Mouse (Mus musculus): Measurements from ENCODE around the gene Cacna1d. TPM values are rescaled to one million over a fixed set of nuclear protein-coding genes. Genes with fewer than 3 reads are reported as not detected.

The Cacna1d gene
- polyA plus RNA-seq, 1 experiment from 2014 or later, result 2.9 TPM

DNA sequence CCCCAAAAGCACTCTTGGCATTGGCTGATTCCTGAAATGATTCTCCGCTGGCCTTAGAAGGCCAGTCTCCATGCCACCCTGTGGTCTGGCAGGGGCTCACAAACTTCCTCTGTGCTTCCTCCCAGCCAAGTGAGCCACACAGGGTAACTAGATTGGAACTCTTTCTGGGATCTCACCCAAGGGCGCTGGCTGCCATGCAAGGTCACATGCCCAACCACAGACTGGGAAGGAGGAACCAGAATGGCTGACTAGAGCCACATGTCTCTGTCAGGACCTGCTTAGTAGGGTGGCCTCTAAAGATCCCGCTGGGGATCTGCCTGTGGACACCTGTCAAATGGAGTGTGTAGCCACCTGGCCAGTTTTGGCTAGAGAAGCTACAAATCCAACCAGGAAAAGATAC, 273.1 kb downstream of the Cacna1d start:
- Histone ChIP-seq H3K9me3 (no peaks in the 10 kb centered on the region), H3K27ac (no peak overlapping the region), H3K4me2 (replicated peaks) (no peak overlapping the region), H3K36me3 (no peaks in the 10 kb centered on the region), H3K9ac (no peak overlapping the region), H3K4me3 (no peak overlapping the region), H3K27me3 (no peaks in the 10 kb centered on the region), H3K4me1 (peaks cover 9% of the 10 kb centered on the region; the same call in 1 of the 2 replicates)
- ATAC-seq (ENCODE audit: low FRiP score, low read depth), result no peak
- WGBS, result 85% methylated on average over 3 of the region's 3 CpGs

DNA sequence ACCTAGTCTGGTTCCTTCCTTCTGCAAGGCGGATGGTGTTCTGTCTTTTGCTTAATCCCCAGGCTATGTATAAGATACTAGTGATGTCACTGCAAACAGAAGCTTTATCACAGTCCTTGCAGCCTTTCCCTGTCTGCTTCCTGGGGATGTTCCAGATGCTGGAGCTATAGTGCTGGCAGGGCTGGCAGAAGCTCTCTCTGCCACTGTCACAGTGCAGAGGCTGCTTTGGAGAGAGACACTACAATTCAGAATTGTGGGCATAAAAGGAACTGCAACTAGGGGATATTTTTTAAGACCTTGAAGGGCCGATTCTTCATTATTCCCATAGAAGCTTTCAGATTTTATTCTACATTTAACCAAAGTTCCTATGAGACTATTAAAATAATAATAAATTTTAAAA, 274.1 kb downstream of the Cacna1d start:
- 70% methylated on average over 2 of the region's 2 CpGs for WGBS
- ATAC-seq (ENCODE audit: low FRiP score, low read depth), result no peak
- peaks cover 9% of the 10 kb centered on the region; the same call in 1 of the 2 replicates for H3K4me1 ChIP-seq

DNA sequence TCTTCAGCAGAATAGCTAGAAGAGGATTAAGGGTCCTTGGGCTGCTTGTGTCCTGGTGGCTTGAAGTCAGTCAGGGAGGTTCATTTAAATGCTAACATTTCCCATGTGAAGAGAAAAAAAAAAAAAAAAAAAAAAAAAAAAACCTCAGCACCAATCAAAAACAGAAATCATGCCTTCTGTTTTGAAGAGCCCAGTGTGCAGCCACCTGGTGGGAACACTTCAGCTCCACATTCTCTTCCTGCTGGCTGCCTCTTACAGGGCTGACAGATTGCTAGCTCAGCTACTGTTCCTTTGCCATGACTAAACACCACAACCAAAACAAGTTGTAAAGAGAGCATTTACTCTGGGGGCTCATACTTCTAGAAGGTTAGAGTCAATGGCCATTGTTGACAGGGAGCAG, 283.1 kb downstream of the Cacna1d start:
- no peak for ATAC-seq (ENCODE audit: low FRiP score, low read depth)
- no peaks in the 10 kb centered on the region for H3K4me1 ChIP-seq
- H3K4me3 ChIP-seq, result no peak overlapping the region
- H3K36me3 ChIP-seq, result no peaks in the 10 kb centered on the region
- no peak overlapping the region for H3K4me2 ChIP-seq (replicated peaks)
- no peaks in the 10 kb centered on the region for H3K27me3 ChIP-seq
- H3K9me3 ChIP-seq, result no peaks in the 10 kb centered on the region
- H3K9ac ChIP-seq, result no peak overlapping the region
- H3K27ac ChIP-seq, result no peak overlapping the region

More for the DNA sequence above, 274.1 kb downstream of the Cacna1d start:
- Histone ChIP-seq H3K4me2 (replicated peaks) (no peak overlapping the region), H3K9ac (no peak overlapping the region), H3K27me3 (no peaks in the 10 kb centered on the region), H3K9me3 (no peaks in the 10 kb centered on the region), H3K4me3 (no peak overlapping the region), H3K27ac (no peak overlapping the region), H3K36me3 (no peaks in the 10 kb centered on the region)

DNA sequence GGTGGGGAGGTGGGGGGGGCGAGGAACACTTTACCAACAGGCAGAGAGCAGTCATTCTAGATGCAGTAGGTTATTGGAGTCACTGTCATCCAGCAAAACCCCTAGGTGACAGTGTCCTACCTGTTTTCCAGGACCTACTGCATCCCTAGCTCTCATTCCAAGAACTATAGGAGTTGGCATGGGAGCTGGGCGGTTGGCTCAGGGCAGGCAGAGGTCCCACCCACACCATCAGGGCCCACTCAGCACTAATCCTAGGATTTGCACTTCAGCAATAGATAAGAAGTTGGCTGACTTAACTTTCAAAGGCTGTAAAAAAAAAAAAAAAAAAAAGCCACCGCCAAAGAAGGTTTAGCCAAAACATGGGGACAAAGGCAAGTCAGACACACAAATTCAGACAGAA, 285.4 kb downstream of the Cacna1d start:
- WGBS, result 52% methylated on average over 3 of the region's 3 CpGs
- Histone ChIP-seq H3K9ac (no peak overlapping the region), H3K36me3 (no peaks in the 10 kb centered on the region), H3K9me3 (no peaks in the 10 kb centered on the region), H3K4me3 (no peak overlapping the region), H3K4me2 (replicated peaks) (no peak overlapping the region), H3K27ac (no peak overlapping the region), H3K27me3 (no peaks in the 10 kb centered on the region), H3K4me1 (no peaks in the 10 kb centered on the region)
- no peak for ATAC-seq (ENCODE audit: low FRiP score, low read depth)

DNA sequence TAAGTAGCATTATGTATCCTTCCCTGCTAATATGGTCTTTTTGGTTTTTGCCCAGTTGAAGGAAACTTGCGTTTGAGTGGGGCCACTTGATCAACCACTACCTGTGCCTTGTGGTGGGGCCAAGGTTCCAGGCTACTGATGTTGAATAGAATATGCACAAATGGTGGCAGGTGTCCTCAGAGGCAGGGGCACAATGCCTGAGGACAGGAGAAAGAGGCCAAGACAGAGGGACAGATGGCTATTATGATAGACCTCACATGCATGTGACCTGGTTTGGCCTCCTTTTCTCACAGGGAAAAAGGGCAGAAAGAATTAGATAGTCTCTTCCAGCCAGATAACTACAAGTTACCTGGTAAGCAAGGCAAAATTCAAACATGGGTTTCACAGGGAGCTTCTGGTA, 286.7 kb downstream of the Cacna1d start:
- no peak overlapping the region for H3K9ac ChIP-seq
- H3K9me3 ChIP-seq, result no peaks in the 10 kb centered on the region
- no peaks in the 10 kb centered on the region for H3K27me3 ChIP-seq
- no peak overlapping the region for H3K4me3 ChIP-seq
- no peak for ATAC-seq (ENCODE audit: low FRiP score, low read depth)
- H3K4me2 ChIP-seq (replicated peaks), result no peak overlapping the region
- no peaks in the 10 kb centered on the region for H3K4me1 ChIP-seq
- no peak overlapping the region for H3K27ac ChIP-seq
- 96% methylated on average over 1 of the region's 1 CpGs for WGBS
- H3K36me3 ChIP-seq, result no peaks in the 10 kb centered on the region

GRCm38 (mm10) chr14:30200310-30200709, 290.9 kb downstream of the Cacna1d start:
- no peak for ATAC-seq (ENCODE audit: low FRiP score, low read depth)
- Histone ChIP-seq H3K4me3 (no peak overlapping the region), H3K27me3 (no peaks in the 10 kb centered on the region), H3K4me1 (peaks cover 9% of the 10 kb centered on the region), H3K9ac (no peak overlapping the region), H3K27ac (no peak overlapping the region), H3K9me3 (no peaks in the 10 kb centered on the region), H3K36me3 (no peaks in the 10 kb centered on the region), H3K4me2 (replicated peaks) (no peak overlapping the region)
- WGBS, result 81% methylated on average over 1 of the region's 1 CpGs

DNA sequence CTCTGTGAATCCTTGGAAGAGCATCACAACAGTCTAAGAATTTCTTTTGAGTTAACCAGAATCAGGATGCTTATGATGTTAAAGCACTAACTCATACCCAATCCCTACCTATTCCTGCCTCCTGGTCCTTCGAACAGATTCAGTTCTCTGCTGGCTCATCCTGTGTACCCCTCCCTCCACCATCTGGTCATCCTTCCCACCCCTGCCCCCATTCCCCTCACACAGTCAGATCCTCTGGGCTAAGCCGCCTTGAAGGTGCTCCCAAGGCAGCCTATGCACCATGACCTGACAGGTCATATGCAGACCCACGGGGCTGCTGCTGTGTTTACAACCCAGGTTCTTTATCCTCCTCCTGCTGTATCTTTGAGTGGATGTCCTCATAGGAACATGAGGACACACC, 292.4 kb downstream of the Cacna1d start:
- Histone ChIP-seq H3K4me2 (replicated peaks) (no peak overlapping the region), H3K9me3 (no peaks in the 10 kb centered on the region), H3K4me3 (no peak overlapping the region), H3K27ac (no peak overlapping the region), H3K36me3 (no peaks in the 10 kb centered on the region), H3K27me3 (no peaks in the 10 kb centered on the region), H3K9ac (no peak overlapping the region), H3K4me1 (peaks cover 9% of the 10 kb centered on the region)
- no peak for ATAC-seq (ENCODE audit: low FRiP score, low read depth)
- WGBS, result 84% methylated on average over 3 of the region's 3 CpGs

DNA sequence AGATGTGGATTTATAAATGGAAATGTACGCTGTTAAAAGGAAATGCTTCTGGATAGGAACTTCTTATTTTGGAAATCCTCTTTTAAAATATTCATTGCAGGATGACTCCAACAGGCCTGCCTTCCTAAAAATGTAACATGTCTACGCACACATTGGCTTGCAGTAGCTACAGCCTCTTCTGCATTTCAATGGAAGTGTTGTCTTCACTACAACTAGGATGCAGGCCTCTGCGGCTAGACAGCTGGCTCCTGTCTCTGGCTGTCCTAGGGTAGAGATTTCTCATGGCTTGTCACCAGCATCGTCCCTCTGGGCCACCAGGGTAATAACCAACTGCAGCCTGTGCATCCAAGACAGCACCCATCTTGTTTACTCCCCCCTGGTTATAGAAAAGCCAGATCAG, 293.1 kb downstream of the Cacna1d start:
- no peak overlapping the region for H3K4me3 ChIP-seq
- H3K4me2 ChIP-seq (replicated peaks), result no peak overlapping the region
- H3K4me1 ChIP-seq, result peaks cover 9% of the 10 kb centered on the region
- no peak overlapping the region for H3K9ac ChIP-seq
- no peaks in the 10 kb centered on the region for H3K36me3 ChIP-seq
- H3K9me3 ChIP-seq, result no peaks in the 10 kb centered on the region
- no peaks in the 10 kb centered on the region for H3K27me3 ChIP-seq
- H3K27ac ChIP-seq, result no peak overlapping the region
- WGBS, result 86% methylated on average over 4 of the region's 4 CpGs
- no peak for ATAC-seq (ENCODE audit: low FRiP score, low read depth)

GRCm38 (mm10) chr14:30196959-30197358, 294.3 kb downstream of the Cacna1d start:
- Histone ChIP-seq H3K4me2 (replicated peaks) (no peak overlapping the region), H3K27me3 (no peaks in the 10 kb centered on the region)

GRCm38 (mm10) chr14:30196235-30196634, 295.0 kb downstream of the Cacna1d start:
- H3K4me1 ChIP-seq, result peaks cover 9% of the 10 kb centered on the region
- H3K4me3 ChIP-seq, result no peak overlapping the region
- no peak for ATAC-seq (ENCODE audit: low FRiP score, low read depth)
- H3K4me2 ChIP-seq (replicated peaks), result no peak overlapping the region
- no peaks in the 10 kb centered on the region for H3K36me3 ChIP-seq
- no peak overlapping the region for H3K9ac ChIP-seq
- no peaks in the 10 kb centered on the region for H3K27me3 ChIP-seq
- H3K27ac ChIP-seq, result no peak overlapping the region
- no peaks in the 10 kb centered on the region for H3K9me3 ChIP-seq
- 25% methylated on average over 5 of the region's 5 CpGs for WGBS

More at GRCm38 (mm10) chr14:30196959-30197358, 294.3 kb downstream of the Cacna1d start:
- ATAC-seq (ENCODE audit: low FRiP score, low read depth), result no peak
- Histone ChIP-seq H3K27ac (no peak overlapping the region), H3K9me3 (no peaks in the 10 kb centered on the region), H3K36me3 (no peaks in the 10 kb centered on the region), H3K9ac (no peak overlapping the region), H3K4me1 (peaks cover 9% of the 10 kb centered on the region), H3K4me3 (no peak overlapping the region)
- WGBS, result 81% methylated on average over 1 of the region's 1 CpGs

GRCm38 (mm10) chr14:30190308-30190971, 300.8 kb downstream of the Cacna1d start:
- H3K9me3 ChIP-seq, result no peaks in the 10 kb centered on the region
- H3K4me2 ChIP-seq (replicated peaks), result no peak overlapping the region
- H3K27me3 ChIP-seq, result no peaks in the 10 kb centered on the region
- H3K9ac ChIP-seq, result no peak overlapping the region
- no peak overlapping the region for H3K4me3 ChIP-seq
- H3K27ac ChIP-seq, result no peak overlapping the region
- H3K4me1 ChIP-seq, result no peaks in the 10 kb centered on the region
- no peaks in the 10 kb centered on the region for H3K36me3 ChIP-seq
- ATAC-seq (ENCODE audit: low FRiP score, low read depth), result no peak
- WGBS, result 88% methylated on average over 5 of the region's 5 CpGs

DNA sequence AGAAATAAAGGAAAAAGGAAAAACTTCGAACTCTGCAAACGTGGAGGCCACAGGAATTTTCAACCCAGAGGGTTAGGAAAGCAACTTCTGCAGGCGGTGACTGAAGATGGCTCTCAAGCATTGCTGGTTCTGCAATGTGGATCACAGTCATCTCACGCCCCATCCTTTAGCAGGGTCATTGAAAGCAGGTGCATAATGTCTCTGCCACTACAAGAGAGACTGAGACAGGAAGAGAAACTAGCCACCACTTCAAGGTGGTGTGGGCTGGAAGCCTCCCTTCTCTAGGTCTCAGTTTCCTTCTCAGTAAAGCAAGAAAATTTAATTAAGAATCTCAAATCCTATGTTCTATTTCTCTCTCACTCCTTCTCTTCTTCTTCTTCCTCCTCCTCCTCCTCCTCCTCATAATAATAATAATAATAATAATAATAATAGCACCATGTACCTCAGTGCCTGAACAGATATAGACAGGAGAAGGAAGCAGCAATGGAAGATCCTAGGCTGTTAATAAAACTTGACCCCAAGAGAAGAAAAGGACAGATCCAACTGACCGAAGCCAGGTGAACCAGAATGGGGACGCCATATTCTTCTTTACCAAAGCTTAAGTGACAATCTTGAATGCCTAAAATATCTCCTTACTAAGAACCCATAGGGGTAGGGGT, 305.5 kb downstream of the Cacna1d start:
- WGBS, result 91% methylated on average over 6 of the region's 6 CpGs
- no peak overlapping the region for H3K4me2 ChIP-seq (replicated peaks)
- H3K27ac ChIP-seq, result no peak overlapping the region
- H3K9me3 ChIP-seq, result no peaks in the 10 kb centered on the region
- H3K9ac ChIP-seq, result no peak overlapping the region
- H3K36me3 ChIP-seq, result no peaks in the 10 kb centered on the region
- 0 out of 2 replicates have a peak, but pooled peaks cover 4% of the 10 kb centered on the region for H3K27me3 ChIP-seq
- H3K4me3 ChIP-seq, result no peak overlapping the region
- H3K4me1 ChIP-seq, result peaks cover 26% of the 10 kb centered on the region
- no peak for ATAC-seq (ENCODE audit: low FRiP score, low read depth)
